Mouse (Mus musculus): ENCODE measurements around the gene Gas8.
"Not testable (repeated sequence)": the region's sequence is repeated elsewhere in the genome, so short reads cannot be mapped to it uniquely, and the experiment has no call there.

Gas8 gene

GRCm38 (mm10) chr8:123518667-123519066 is at the start of gene Gas8:
TSS of gene Gas8 (plus strand) at chr8:123518834.
- DNase-seq (ENCODE audit: extremely low spot score, low read depth, low spot score) = peak; percentile 82

GRCm38 (mm10) chr8:123472991-123473390 is 45.6 kb upstream of the Gas8 start:
- not testable (repeated sequence) for DNase-seq (ENCODE audit: extremely low spot score, low read depth, low spot score)

GRCm38 (mm10) chr8:123474549-123474948 is 44.1 kb upstream of the Gas8 start:
- not testable (repeated sequence) for DNase-seq (ENCODE audit: extremely low spot score, low read depth, low spot score)

GRCm38 (mm10) chr8:123476911-123477736 is 41.5 kb upstream of the Gas8 start:
- no peak for DNase-seq (ENCODE audit: extremely low spot score, low read depth, low spot score)

- DNase-seq (ENCODE audit: extremely low spot score, low read depth, low spot score) = peak; percentile 78
Observed at GRCm38 (mm10) chr8:123477737-123478258, 40.8 kb upstream of the Gas8 start, which contains the start of gene Afg3l1. TSS of gene Afg3l1 (plus strand) at chr8:123477903.

- no peak for DNase-seq (ENCODE audit: extremely low spot score, low read depth, low spot score)
Observed at GRCm38 (mm10) chr8:123478456-123479218, 40.0 kb upstream of the Gas8 start.

GRCm38 (mm10) chr8:123482627-123483026 is 36.0 kb upstream of the Gas8 start:
- DNase-seq (ENCODE audit: extremely low spot score, low read depth, low spot score) = no peak

GRCm38 (mm10) chr8:123491280-123492075 is 27.2 kb upstream of the Gas8 start:
- no peak for DNase-seq (ENCODE audit: extremely low spot score, low read depth, low spot score)

GRCm38 (mm10) chr8:123492898-123493297 is 25.7 kb upstream of the Gas8 start:
- DNase-seq (ENCODE audit: extremely low spot score, low read depth, low spot score) = no peak

GRCm38 (mm10) chr8:123497699-123498098 is 20.9 kb upstream of the Gas8 start:
- DNase-seq (ENCODE audit: extremely low spot score, low read depth, low spot score) = no peak

- no peak for DNase-seq (ENCODE audit: extremely low spot score, low read depth, low spot score)
Observed at GRCm38 (mm10) chr8:123498963-123499362, 19.7 kb upstream of the Gas8 start.

- no peak for DNase-seq (ENCODE audit: extremely low spot score, low read depth, low spot score)
Observed at GRCm38 (mm10) chr8:123499556-123499955, 19.1 kb upstream of the Gas8 start.

- DNase-seq (ENCODE audit: extremely low spot score, low read depth, low spot score) = no peak
Observed at GRCm38 (mm10) chr8:123502192-123502591, 16.4 kb upstream of the Gas8 start.

- no peak for DNase-seq (ENCODE audit: extremely low spot score, low read depth, low spot score)
Observed at GRCm38 (mm10) chr8:123503801-123504467, 14.7 kb upstream of the Gas8 start.

- DNase-seq (ENCODE audit: extremely low spot score, low read depth, low spot score) = no peak
Observed at GRCm38 (mm10) chr8:123504591-123505195, 13.9 kb upstream of the Gas8 start.

GRCm38 (mm10) chr8:123505267-123505666 is 13.4 kb upstream of the Gas8 start:
- no peak for DNase-seq (ENCODE audit: extremely low spot score, low read depth, low spot score)

- no peak for DNase-seq (ENCODE audit: extremely low spot score, low read depth, low spot score)
Observed at GRCm38 (mm10) chr8:123505695-123506094, 12.9 kb upstream of the Gas8 start.

GRCm38 (mm10) chr8:123507153-123507552 is 11.5 kb upstream of the Gas8 start:
- DNase-seq (ENCODE audit: extremely low spot score, low read depth, low spot score) = no peak

GRCm38 (mm10) chr8:123510819-123511218 is 7.8 kb upstream of the Gas8 start:
- no peak for DNase-seq (ENCODE audit: extremely low spot score, low read depth, low spot score)

GRCm38 (mm10) chr8:123514136-123514535 is 4.5 kb upstream of the Gas8 start:
- DNase-seq (ENCODE audit: extremely low spot score, low read depth, low spot score) = no peak

Data from hindlimb bud, embryonic 11.5 days (tissue).